Mouse (Mus musculus): ENCODE results near the gene Elof1. TPM values are rescaled to one million over a fixed set of nuclear protein-coding genes. Genes with fewer than 3 reads are reported as not detected.
A peak's percentile ranks its signal among the peaks of the same experiment; 100 is the strongest.
"Not testable (repeated sequence)": the region's sequence is repeated elsewhere in the genome, so short reads cannot be mapped to it uniquely, and the experiment has no call there.

Gene Elof1
- polyA plus RNA-seq, 1 experiment: 70.2 TPM

DNA sequence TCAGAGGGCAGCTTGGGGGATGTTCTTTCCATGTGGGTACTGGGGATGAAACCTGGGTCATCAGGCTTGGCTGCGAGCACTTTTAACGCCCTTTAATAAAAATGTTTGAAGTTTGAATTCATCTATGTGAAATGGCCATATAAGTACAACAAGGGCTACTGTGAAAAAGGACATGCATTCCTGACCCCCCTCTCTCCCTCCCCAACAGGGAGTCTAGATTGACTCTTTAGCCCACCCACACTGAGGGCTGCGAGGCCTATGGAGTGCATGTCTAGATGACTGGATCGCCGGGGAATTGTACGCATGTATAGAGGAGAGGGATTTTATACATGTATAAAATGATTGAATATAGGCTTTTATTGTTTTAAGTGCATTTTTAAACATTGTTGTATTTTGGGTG is 31.0 kb downstream of the Elof1 start:
- no peaks in the 10 kb centered on the region for H3K36me3 ChIP-seq (ENCODE audit: control insufficient read depth, insufficient read depth, low read length)
- DNase-seq (ENCODE audit: low read depth in 1 of 2, low spot score in 2 of 2): no peak
- 95% methylated on average over 6 of the region's 6 CpGs for WGBS
- TF ChIP-seq POLR2A (IDR thresholded peaks at IDR 0.05; ENCODE audit: low read depth, low read length) (no peak), CTCF (IDR thresholded peaks at IDR 0.05; ENCODE audit: extremely low read depth, insufficient read depth, insufficient read length, insufficient replicate concordance) (no peak)
- H3K27ac ChIP-seq (ENCODE audit: insufficient read depth, low read length): no peak overlapping the region
- H3K27me3 ChIP-seq (ENCODE audit: control insufficient read depth, insufficient read depth, low read length): no peaks in the 10 kb centered on the region
- peaks cover 4% of the 10 kb centered on the region; the same call in 1 of the 2 replicates for H3K4me1 ChIP-seq (ENCODE audit: control insufficient read depth, insufficient read depth, insufficient read length)
- H3K4me3 ChIP-seq (ENCODE audit: extremely low read depth, insufficient read depth, insufficient read length): peak overlapping the region; percentile 90; the same call in 1 of the 2 replicates

DNA sequence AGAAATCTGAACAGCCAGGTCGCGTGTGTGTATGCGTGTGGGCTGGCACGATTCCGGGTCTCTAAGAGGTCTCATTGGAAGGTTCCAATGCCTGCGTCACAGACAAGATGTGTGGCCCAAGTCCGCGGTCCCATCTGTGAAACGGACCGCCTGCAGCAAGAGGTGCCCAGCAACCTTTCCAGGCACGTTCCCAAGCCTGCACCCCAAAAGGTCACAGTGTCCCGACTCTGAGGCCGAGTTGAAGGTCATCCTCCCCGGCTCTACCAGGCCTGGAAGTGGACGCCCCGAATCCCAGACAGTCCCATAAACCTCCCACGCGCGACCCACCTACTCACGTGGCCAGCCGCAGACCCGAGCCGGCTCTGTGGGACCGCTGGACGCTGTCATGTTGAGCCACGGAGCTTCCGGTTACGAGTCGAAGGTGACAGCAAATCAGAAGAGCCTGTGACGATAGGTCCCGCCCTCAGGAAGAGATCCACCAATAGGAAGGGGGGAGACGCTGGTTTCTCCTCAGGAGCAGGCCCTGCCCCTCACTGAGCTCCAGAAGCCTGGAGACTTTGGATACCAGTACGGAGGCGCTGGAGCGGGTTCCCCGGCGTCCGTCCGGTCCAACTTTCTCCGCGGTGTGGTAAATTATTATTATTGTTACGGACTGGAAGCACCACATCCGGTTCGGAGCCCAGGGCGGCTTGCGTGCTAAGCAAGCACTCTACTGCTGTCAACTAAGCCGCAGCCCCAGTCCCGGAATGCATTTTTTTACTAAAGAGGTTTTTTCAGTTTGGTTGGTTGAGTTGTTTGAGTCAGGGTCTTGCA is 31.7 kb downstream of the Elof1 start, which contains the start of gene Ecsit:
Gene Ecsit, minus strand, starts transcription at position 417 of the 813 bp plus-strand sequence.
- under 1% methylated on average over 48 of the region's 48 CpGs for WGBS
- Histone ChIP-seq H3K27me3 (ENCODE audit: control insufficient read depth, insufficient read depth, low read length) (no peaks in the 10 kb centered on the region), H3K27ac (ENCODE audit: insufficient read depth, low read length) (peak within 1 kb of the TSS; percentile 71), H3K36me3 (ENCODE audit: control insufficient read depth, insufficient read depth, low read length) (no peaks in the 10 kb centered on the region), H3K4me1 (ENCODE audit: control insufficient read depth, insufficient read depth, insufficient read length) (peaks cover 4% of the 10 kb centered on the region; the same call in 1 of the 2 replicates), H3K4me3 (ENCODE audit: extremely low read depth, insufficient read depth, insufficient read length) (peak within 1 kb of the TSS; percentile 90)
- TF ChIP-seq POLR2A (IDR thresholded peaks at IDR 0.05; ENCODE audit: low read depth, low read length) (peak; percentile 37; the same call in 1 of the 2 replicates), CTCF (IDR thresholded peaks at IDR 0.05; ENCODE audit: extremely low read depth, insufficient read depth, insufficient read length, insufficient replicate concordance) (no peak)
- DNase-seq (ENCODE audit: low read depth in 1 of 2, low spot score in 2 of 2): peak; percentile 87 to 90

DNA sequence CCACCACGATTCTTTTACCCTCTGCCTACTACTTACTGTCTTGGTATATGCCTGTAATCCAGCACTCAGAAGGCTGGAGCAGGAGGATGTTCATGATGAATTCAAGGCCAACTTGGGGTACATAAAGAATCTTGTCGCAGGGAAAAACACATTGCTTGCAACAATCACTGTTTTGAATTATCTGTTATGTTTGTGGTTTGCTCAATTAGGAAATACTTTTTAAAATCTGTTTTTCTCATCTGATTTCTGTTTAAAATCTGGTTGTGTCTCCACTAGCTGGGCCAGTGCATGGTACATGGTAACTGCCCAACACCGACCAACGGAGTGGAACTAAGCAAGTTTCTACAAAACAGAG is 32.3 kb downstream of the Elof1 start:
- no peaks in the 10 kb centered on the region for H3K27me3 ChIP-seq (ENCODE audit: control insufficient read depth, insufficient read depth, low read length)
- H3K36me3 ChIP-seq (ENCODE audit: control insufficient read depth, insufficient read depth, low read length): no peaks in the 10 kb centered on the region
- WGBS: 22% methylated on average over 4 of the region's 4 CpGs
- no peak for DNase-seq (ENCODE audit: low read depth in 1 of 2, low spot score in 2 of 2)
- no peak overlapping the region for H3K27ac ChIP-seq (ENCODE audit: insufficient read depth, low read length)
- TF ChIP-seq CTCF (IDR thresholded peaks at IDR 0.05; ENCODE audit: extremely low read depth, insufficient read depth, insufficient read length, insufficient replicate concordance): no peak
- H3K4me3 ChIP-seq (ENCODE audit: extremely low read depth, insufficient read depth, insufficient read length): peak overlapping the region; percentile 90
- H3K4me1 ChIP-seq (ENCODE audit: control insufficient read depth, insufficient read depth, insufficient read length): peaks cover 4% of the 10 kb centered on the region; the same call in 1 of the 2 replicates

DNA sequence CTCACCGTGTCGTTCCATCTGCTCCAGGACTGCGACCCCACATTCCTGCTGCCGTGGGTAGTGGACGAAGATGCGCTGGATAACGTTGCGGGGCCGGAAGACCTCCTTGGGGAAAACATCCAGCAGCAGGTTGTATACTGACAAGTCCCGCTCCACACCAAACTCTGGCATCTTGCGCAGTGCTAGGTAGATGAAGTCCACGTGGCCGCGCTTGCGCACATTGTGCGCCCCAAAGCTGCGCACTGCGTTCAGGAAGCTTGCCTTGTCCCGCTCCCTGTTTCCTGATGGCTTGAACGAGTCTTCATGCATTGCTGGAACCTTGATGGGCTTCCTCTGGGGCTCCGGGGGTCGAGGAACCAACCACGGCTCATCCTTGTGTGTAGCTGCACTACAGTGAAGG is 40.7 kb downstream of the Elof1 start:
- TF ChIP-seq CTCF (IDR thresholded peaks at IDR 0.05; ENCODE audit: extremely low read depth, insufficient read depth, insufficient read length, insufficient replicate concordance): no peak
- no peak for TF ChIP-seq POLR2A (IDR thresholded peaks at IDR 0.05; ENCODE audit: low read depth, low read length)
- Histone ChIP-seq H3K4me1 (ENCODE audit: control insufficient read depth, insufficient read depth, insufficient read length) (no peaks in the 10 kb centered on the region; the same call in 1 of the 2 replicates), H3K27me3 (ENCODE audit: control insufficient read depth, insufficient read depth, low read length) (no peaks in the 10 kb centered on the region), H3K36me3 (ENCODE audit: control insufficient read depth, insufficient read depth, low read length) (peaks cover 8% of the 10 kb centered on the region), H3K27ac (ENCODE audit: insufficient read depth, low read length) (no peak overlapping the region), H3K4me3 (ENCODE audit: extremely low read depth, insufficient read depth, insufficient read length) (no peak overlapping the region)
- WGBS: 96% methylated on average over 23 of the region's 23 CpGs
- DNase-seq (ENCODE audit: low read depth in 1 of 2, low spot score in 2 of 2): no peak

DNA sequence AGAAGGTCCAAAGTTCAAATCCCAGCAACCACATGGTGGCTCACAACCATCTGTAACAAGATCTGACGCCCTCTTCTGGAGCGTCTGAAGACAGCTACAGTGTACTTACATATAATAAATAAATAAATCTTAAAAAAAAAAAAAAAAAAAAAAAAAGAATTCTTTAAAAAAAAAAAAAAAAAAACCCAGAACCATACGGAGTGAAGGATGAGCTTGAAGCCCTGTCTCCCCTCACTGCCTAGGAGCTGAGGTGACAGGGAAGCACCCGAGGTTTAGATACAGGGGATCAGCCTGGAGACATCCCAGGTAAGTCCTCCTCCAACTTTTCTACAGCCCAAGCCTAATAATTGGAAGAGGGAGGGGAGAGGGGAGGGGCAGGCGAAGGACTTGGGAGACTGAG is 41.2 kb downstream of the Elof1 start:
- not testable (repeated sequence) for H3K4me1 ChIP-seq (ENCODE audit: control insufficient read depth, insufficient read depth, insufficient read length); H3K27ac ChIP-seq (ENCODE audit: insufficient read depth, low read length); H3K27me3 ChIP-seq (ENCODE audit: control insufficient read depth, insufficient read depth, low read length); H3K4me3 ChIP-seq (ENCODE audit: extremely low read depth, insufficient read depth, insufficient read length); H3K36me3 ChIP-seq (ENCODE audit: control insufficient read depth, insufficient read depth, low read length); DNase-seq (ENCODE audit: low read depth in 1 of 2, low spot score in 2 of 2)
- 83% methylated on average over 5 of the region's 5 CpGs for WGBS

DNA sequence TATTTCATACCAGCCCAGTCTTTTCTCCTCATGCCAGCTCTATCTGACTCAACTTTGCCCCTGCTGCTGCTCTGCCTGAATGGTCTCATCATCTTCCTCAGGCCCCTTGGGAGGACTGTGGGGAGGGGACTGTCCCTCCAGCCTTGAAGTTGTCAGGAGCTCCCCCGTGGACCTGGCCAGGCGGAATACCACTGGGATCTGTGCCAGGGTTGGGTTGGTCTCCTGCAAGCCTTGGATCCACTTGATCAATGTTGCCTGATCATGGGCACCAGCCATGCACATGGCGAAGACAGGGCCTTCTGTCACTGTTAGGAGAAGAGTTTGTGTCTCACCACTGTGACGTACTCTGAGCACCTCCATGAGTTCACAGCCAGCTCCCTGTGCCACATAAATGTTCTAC is 44.7 kb downstream of the Elof1 start:
- 79% methylated on average over 4 of the region's 4 CpGs for WGBS
- no peak for DNase-seq (ENCODE audit: low read depth in 1 of 2, low spot score in 2 of 2)
- no peak overlapping the region for H3K27ac ChIP-seq (ENCODE audit: insufficient read depth, low read length)
- no peaks in the 10 kb centered on the region for H3K27me3 ChIP-seq (ENCODE audit: control insufficient read depth, insufficient read depth, low read length)
- no peak overlapping the region for H3K4me3 ChIP-seq (ENCODE audit: extremely low read depth, insufficient read depth, insufficient read length)
- TF ChIP-seq POLR2A (IDR thresholded peaks at IDR 0.05; ENCODE audit: low read depth, low read length) (no peak), CTCF (IDR thresholded peaks at IDR 0.05; ENCODE audit: extremely low read depth, insufficient read depth, insufficient read length, insufficient replicate concordance) (no peak)
- H3K36me3 ChIP-seq (ENCODE audit: control insufficient read depth, insufficient read depth, low read length): peaks cover 8% of the 10 kb centered on the region
- H3K4me1 ChIP-seq (ENCODE audit: control insufficient read depth, insufficient read depth, insufficient read length): no peaks in the 10 kb centered on the region; the same call in 1 of the 2 replicates

Measured in spleen, adult 2 months (tissue).